14 mouse cellular contexts compared by ENCODE assay signal in genomic region chr11:88147388-88147787, GRCm38 (mm10). TPM values are rescaled to one million over a fixed set of nuclear protein-coding genes. Genes with fewer than 3 reads are reported as not detected.
DNase-seq lines count a peak whose midpoint lies in the region; ATAC-seq and TF ChIP-seq lines count a peak whose summit lies in the region.
"Had no signal": no experiment of that assay in that cellular context is flagged by ENCODE, and none has a peak within 500 bp of the region (broad histone marks: within the 10 kb centered on the region; RNA-seq: fewer than 3 reads in every experiment).

No protein-coding gene starts in this region.

- no peak for ATAC-seq in heart, embryonic 15.5 days (replicated peaks; ENCODE audit: insufficient number of reproducible peaks, insufficient read depth, low FRiP score, low read depth)
- no peak for ATAC-seq in neural tube, embryonic 15.5 days (ENCODE audit: low FRiP score)
- ATAC-seq: forebrain, embryonic 16.5 days; Patski had no signal

- peaks cover 59% of the 10 kb centered on the region for H3K4me1 ChIP-seq in heart, embryonic 15.5 days (replicated peaks)
- peaks cover 43% of the 10 kb centered on the region for H3K4me1 ChIP-seq in neural tube, embryonic 15.5 days
- 0 out of 2 replicates have a peak, but pooled peaks cover 5% of the 10 kb centered on the region for H3K4me1 ChIP-seq in liver, adult 2 months (ENCODE audit: control insufficient read depth, insufficient read depth, low read length)
- H3K4me1 ChIP-seq in olfactory bulb, adult 2 months (ENCODE audit: control insufficient read depth, insufficient read depth, low read length) = peaks cover 23% of the 10 kb centered on the region

- H3K4me2 ChIP-seq in heart, embryonic 15.5 days = no peak overlapping the region
- H3K4me2 ChIP-seq in neural tube, embryonic 15.5 days = no peak overlapping the region

- DNase-seq in heart, adult 11 months = no peak
- no peak for DNase-seq in neural tube, embryonic 10.5 days (ENCODE audit: extremely low spot score, low spot score)
- DNase-seq in liver, adult 2 months (ENCODE audit: extremely low read depth, low read depth, low spot score) = no peak
- DNase-seq in cerebellum, postnatal 4 days (ENCODE audit: low spot score in 2 of 2) = no peak
- DNase-seq: cerebellum, adult 11-12 months; kidney, adult 9 months; lung, postnatal 4 days; thymus, postnatal 14 days had no signal

- H3K27ac ChIP-seq in heart, embryonic 15.5 days = peak overlapping the region; percentile 86
- H3K27ac ChIP-seq in neural tube, embryonic 15.5 days (replicated peaks) = peak overlapping the region; percentile 45; the same call in 1 of the 2 replicates
- H3K27ac ChIP-seq in liver, adult 2 months (replicated peaks; ENCODE audit: insufficient read depth, low read depth, low read length) = peak overlapping the region; percentile 15; the same call in 1 of the 2 replicates
- peak overlapping the region; percentile 36; the same call in 1 of the 2 replicates for H3K27ac ChIP-seq in olfactory bulb, adult 2 months (ENCODE audit: insufficient read depth, low read depth, low read length)

- TF ChIP-seq CTCF in liver, adult 2 months (IDR thresholded peaks at IDR 0.05; ENCODE audit: low read depth, low read length) = no peak
- TF ChIP-seq CTCF in olfactory bulb, adult 2 months (IDR thresholded peaks at IDR 0.05; ENCODE audit: insufficient read depth, low read depth, low read length) = no peak

- no peaks in the 10 kb centered on the region for H3K9me3 ChIP-seq in heart, embryonic 15.5 days (replicated peaks)
- no peaks in the 10 kb centered on the region for H3K9me3 ChIP-seq in neural tube, embryonic 15.5 days (replicated peaks)

- no peak for TF ChIP-seq POLR2A in liver, adult 2 months (IDR thresholded peaks at IDR 0.05; ENCODE audit: extremely low read depth, insufficient read depth, low read length)
- TF ChIP-seq POLR2A in olfactory bulb, adult 2 months (IDR thresholded peaks at IDR 0.05; ENCODE audit: insufficient read depth, low read depth, low read length) = no peak

- H3K36me3 ChIP-seq in heart, embryonic 15.5 days = peaks cover 2% of the 10 kb centered on the region; the same call in 1 of the 2 replicates
- H3K36me3 ChIP-seq in neural tube, embryonic 15.5 days = no peaks in the 10 kb centered on the region
- no peaks in the 10 kb centered on the region for H3K36me3 ChIP-seq in liver, adult 2 months (ENCODE audit: control insufficient read depth, insufficient read depth, low read length)

- WGBS in heart, embryonic 15.5 days = 29% methylated on average over 5 of the region's 5 CpGs
- WGBS in neural tube, embryonic 15.5 days = 94% methylated on average over 5 of the region's 5 CpGs
- WGBS in liver, adult 2 months = 67% methylated on average over 5 of the region's 5 CpGs
- WGBS in olfactory bulb, adult 2 months = 23% methylated on average over 5 of the region's 5 CpGs

- H3K4me3 ChIP-seq in heart, embryonic 15.5 days = no peak overlapping the region
- no peak overlapping the region for H3K4me3 ChIP-seq in neural tube, embryonic 15.5 days (replicated peaks)
- H3K4me3 ChIP-seq in liver, adult 2 months (ENCODE audit: insufficient read depth, low read depth, low read length) = no peak overlapping the region
- no peak overlapping the region for H3K4me3 ChIP-seq in olfactory bulb, adult 2 months (ENCODE audit: insufficient read depth, low read depth, low read length)
- H3K4me3 ChIP-seq: left cerebral cortex, adult 2 months had no signal

- no peaks in the 10 kb centered on the region for H3K27me3 ChIP-seq in heart, embryonic 15.5 days
- H3K27me3 ChIP-seq in neural tube, embryonic 15.5 days (replicated peaks) = no peaks in the 10 kb centered on the region
- H3K27me3 ChIP-seq in liver, adult 2 months (ENCODE audit: control insufficient read depth, insufficient read depth, low read length) = no peaks in the 10 kb centered on the region
- H3K27me3 ChIP-seq: Patski had no signal

- H3K79me2 ChIP-seq in liver, adult 2 months (ENCODE audit: control insufficient read depth, insufficient read depth, low read length) = no peaks in the 10 kb centered on the region

- H3K9ac ChIP-seq in heart, embryonic 15.5 days = no peak overlapping the region
- no peak overlapping the region for H3K9ac ChIP-seq in neural tube, embryonic 15.5 days (replicated peaks)
- H3K9ac ChIP-seq in liver, adult 2 months (ENCODE audit: low read depth, low read length) = no peak overlapping the region

RNA-seq across cellular contexts. Expression of gene Cuedc1, which starts 49.5 kb away (rescaled TPM):
- 18.4 and 20.3 TPM in 2 replicates for polyA plus RNA-seq in heart, embryonic 15.5 days (2015; fragmentation: Nextera tagmentation; extraction: Ambion mirVana)
- 40.6 and 49.0 TPM in 2 replicates for polyA plus RNA-seq in neural tube, embryonic 15.5 days (2015; fragmentation: Nextera tagmentation; extraction: Ambion mirVana)
- total RNA-seq in liver, adult 2 months (2014; rRNA removed) = 0.87 and 1.5 TPM in 2 replicates
- polyA plus RNA-seq in liver, adult 2 months (2012; rRNA removed) = 1.1 and 1.7 TPM in 2 replicates
- polyA plus RNA-seq in olfactory bulb, adult 2 months (2012; ENCODE audit: insufficient read depth, insufficient read length, low replicate concordance, missing spikeins) = not detected in 2 replicates

RNA-seq across cellular contexts. Expression of gene Mrps23, which starts 56.8 kb away (rescaled TPM):
- polyA plus RNA-seq in heart, embryonic 15.5 days (2015; fragmentation: Nextera tagmentation; extraction: Ambion mirVana) = 80.7 and 93.9 TPM in 2 replicates
- polyA plus RNA-seq in neural tube, embryonic 15.5 days (2015; fragmentation: Nextera tagmentation; extraction: Ambion mirVana) = 64.9 and 66.2 TPM in 2 replicates
- total RNA-seq in liver, adult 2 months (2014; rRNA removed) = 21.6 and 24.2 TPM in 2 replicates
- 28.8 and 37.8 TPM in 2 replicates for polyA plus RNA-seq in liver, adult 2 months (2012; rRNA removed)
- not detected in 2 replicates for polyA plus RNA-seq in olfactory bulb, adult 2 months (2012; ENCODE audit: insufficient read depth, insufficient read length, low replicate concordance, missing spikeins)

Comparison
In these comparisons a context has a peak if more than half of its experiments do, and no peak if none do; other contexts are left out.
1. H3K27ac ChIP-seq: peak in every context shown above with its lines; median percentile 86 in heart, embryonic 15.5 days; 45 in neural tube, embryonic 15.5 days; 36 in olfactory bulb, adult 2 months; 15 in liver, adult 2 months.
2. RNA of gene Mrps23, which starts 56.8 kb away (polyA plus RNA-seq): 80.7 to 93.9 TPM in heart, embryonic 15.5 days, 64.9 to 66.2 TPM in neural tube, embryonic 15.5 days and 28.8 to 37.8 TPM in liver, adult 2 months; not detected in olfactory bulb, adult 2 months; every median in the first group is over 10 times any median in the second.